8 mouse cellular contexts compared by ENCODE assay signal in genomic region chr9:108991428-108992084, GRCm38 (mm10). TPM values are rescaled to one million over a fixed set of nuclear protein-coding genes. Genes with fewer than 3 reads are reported as not detected.
A peak's percentile ranks its signal among the peaks of the same experiment; 100 is the strongest.
DNase-seq lines count a peak whose midpoint lies in the region; ATAC-seq lines count a peak whose summit lies in the region.

TSS of gene Pfkfb4 (plus strand) at chr9:108991778.

- H3K9ac ChIP-seq in hindbrain, embryonic 12.5 days: peak within 1 kb of the TSS; percentile 59

- peaks cover 18% of the 10 kb centered on the region for H3K4me1 ChIP-seq in hindbrain, embryonic 12.5 days

- no peaks in the 10 kb centered on the region for H3K9me3 ChIP-seq in hindbrain, embryonic 12.5 days (replicated peaks)

- peak within 1 kb of the TSS; percentile 85 for H3K27ac ChIP-seq in hindbrain, embryonic 12.5 days

- WGBS in hindbrain, embryonic 12.5 days: 2% methylated on average over 31 of the region's 31 CpGs

- peak within 1 kb of the TSS; percentile 53 for H3K4me3 ChIP-seq in hindbrain, embryonic 12.5 days

- peak; percentile 97 for ATAC-seq in hindbrain, embryonic 12.5 days (ENCODE audit: low FRiP score)

- H3K4me2 ChIP-seq in hindbrain, embryonic 12.5 days (replicated peaks): peak within 1 kb of the TSS; percentile 71

- no peaks in the 10 kb centered on the region for H3K36me3 ChIP-seq in hindbrain, embryonic 12.5 days

- DNase-seq in NIH3T3 (ENCODE audit: low read depth): peak; percentile 96
- DNase-seq in cerebellum, postnatal 10 days: peak; percentile 92 to 94
- DNase-seq in frontal cortex, postnatal 10 days (ENCODE audit: low spot score in 2 of 2): peak; percentile 90 to 96
- DNase-seq in layer of hippocampus, postnatal 14 days (ENCODE audit: low spot score in 2 of 2): peak; percentile 87 to 97
- peak; percentile 96 for DNase-seq in lung, postnatal 14 days
- DNase-seq in retina, adult 2 months (ENCODE audit: low read depth, low spot score): peak; percentile 97
- peak; percentile 90 to 93 for DNase-seq in thymus, postnatal 36 days

- H3K27me3 ChIP-seq in hindbrain, embryonic 12.5 days: no peaks in the 10 kb centered on the region

RNA-seq across cellular contexts. Expression of gene Pfkfb4, which starts in this region (rescaled TPM):
- polyA plus RNA-seq in hindbrain, embryonic 12.5 days (2016; fragmentation: Nextera tagmentation; extraction: Ambion mirVana): 20.1 and 24.0 TPM in 2 replicates
- total RNA-seq in layer of hippocampus, postnatal 14 days (2021): 10 to 100 TPM; 13.7 to 17.8 TPM

Comparison
In these comparisons a context has a peak if more than half of its experiments do, and no peak if none do; other contexts are left out.
1. Peak in every context shown above with its lines: DNase-seq, ATAC-seq, H3K4me3 ChIP-seq and H3K27ac ChIP-seq.